Mouse (Mus musculus) lung, postnatal 4 days (tissue): Measurements from ENCODE around the gene Edaradd.

Experiments used
- DNase-seq, 2 experiments: peaks; one replicate each; pipeline ENCODE4 v3.0.0; 2021

Gene Edaradd

DNA sequence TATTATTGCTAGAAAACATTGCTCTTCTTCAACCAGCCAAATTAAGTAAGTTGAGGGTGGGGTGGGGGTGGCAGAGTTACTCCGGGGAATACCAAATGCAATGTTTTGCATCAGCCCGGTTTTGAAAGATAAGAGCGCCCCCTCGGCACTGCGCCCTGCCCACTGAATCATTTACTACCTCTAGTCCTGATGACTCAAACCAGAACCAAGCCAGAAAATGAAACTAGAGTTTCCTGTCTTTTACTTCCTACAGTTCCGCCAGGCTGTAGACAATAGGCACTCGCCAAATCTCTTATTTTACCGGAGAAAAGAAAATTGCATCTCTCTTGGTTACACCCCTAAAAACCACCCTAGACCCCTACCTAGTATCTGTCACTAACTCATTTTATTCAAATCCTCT, 59.8 kb downstream of the Edaradd start:
- DNase-seq, result peak; percentile 71 to 74

DNA sequence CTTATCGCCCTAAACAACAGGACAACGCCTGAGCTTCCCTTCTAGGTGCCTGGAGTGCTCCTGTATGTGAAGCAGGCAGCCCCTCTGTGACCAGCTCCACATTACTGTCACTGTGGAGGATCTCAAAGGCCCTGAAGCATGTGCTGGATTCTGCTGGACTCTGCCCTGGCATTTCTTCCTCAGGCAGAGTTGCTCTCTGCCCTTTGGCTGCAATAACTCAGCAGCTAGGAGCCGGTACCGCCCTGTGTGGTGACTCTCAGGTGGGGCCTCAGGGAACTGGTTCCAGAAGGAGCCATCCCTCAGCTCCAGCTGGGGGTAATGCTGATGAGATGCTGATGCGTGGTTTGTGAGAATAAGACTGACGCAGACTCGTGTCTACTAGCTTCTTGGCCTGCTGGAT, 63.5 kb downstream of the Edaradd start:
- no peak for DNase-seq

DNA sequence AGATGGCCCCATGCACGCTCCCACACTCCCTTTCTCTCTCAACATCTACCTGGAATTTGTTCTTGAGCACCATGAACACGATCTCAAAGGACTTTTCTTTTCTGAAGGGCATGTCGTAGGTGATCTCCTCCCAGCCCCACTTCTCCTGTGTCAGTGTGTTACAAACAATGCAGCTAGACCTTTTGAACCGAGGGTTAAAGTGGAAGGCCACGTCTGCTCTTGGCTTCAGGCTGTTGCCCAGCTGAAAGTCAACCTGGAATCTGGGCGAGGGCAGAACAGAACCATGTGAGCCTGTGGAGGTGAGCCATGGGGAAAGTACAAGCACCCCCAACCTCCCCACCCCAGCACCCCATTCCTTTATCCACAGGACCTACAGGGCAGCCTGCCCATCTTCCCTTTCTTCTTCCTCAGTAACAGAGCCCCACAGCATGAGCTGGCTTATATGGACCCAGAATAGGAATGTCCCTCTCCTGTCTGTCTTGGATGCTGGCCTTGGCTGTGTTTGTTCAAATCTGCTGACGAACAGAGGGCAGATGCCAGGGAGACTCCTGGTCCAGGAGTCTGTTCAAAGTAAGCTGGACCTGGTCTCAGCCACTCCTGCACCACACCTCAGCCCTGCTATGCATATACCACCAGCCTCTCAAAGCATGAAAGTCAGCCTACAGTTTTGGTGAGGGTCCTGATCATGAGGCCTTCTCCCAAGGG, 65.4 kb downstream of the Edaradd start:
- no peak for DNase-seq

DNA sequence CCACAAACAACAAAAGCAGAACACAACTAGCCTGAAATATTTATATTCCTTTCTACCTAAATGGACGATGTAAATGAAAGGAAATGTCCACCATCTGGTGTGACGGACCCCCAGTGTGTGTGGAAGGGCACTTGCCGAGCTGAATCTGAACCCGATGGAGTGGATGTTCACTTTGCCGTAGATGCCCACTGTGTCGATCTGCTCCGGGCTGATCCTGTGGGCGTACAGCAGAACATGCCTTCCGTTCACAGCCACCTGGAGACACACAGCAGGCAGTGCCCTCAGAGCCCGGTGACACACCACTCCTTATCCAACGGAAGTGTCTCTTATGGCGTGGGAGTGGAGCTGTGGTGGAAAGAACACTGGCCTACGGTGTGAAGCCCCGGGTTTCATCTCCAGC, 67.1 kb downstream of the Edaradd start:
- DNase-seq, result no peak

DNA sequence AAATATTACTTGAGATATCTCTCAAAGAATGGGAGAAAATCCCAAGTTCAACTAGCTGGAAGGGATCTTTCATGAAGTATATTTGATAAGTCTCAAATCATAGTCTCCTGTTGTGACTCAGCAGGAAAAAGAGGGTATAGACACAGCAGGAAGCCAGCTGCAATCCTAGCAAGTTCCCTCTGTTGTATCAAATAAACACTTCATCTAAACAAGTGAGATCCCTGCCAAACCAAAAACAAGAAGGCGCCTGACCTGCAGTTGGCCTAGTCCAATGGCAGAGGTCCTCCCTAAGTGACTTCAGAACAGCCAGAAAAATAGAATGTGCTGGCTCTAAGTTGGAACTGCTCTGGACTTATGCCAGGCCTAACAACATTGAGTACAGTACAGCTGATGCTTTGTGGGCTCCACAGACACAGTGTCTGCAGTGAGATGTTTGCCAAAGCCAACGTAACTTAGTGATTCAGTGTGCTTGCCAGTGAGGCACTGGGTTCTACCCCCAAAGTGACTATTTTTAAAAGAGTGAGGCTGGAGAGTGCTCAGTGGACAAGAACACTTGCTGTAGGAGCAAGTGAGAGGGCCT, 78.1 kb downstream of the Edaradd start:
- DNase-seq, result peak; percentile 52 to 61

DNA sequence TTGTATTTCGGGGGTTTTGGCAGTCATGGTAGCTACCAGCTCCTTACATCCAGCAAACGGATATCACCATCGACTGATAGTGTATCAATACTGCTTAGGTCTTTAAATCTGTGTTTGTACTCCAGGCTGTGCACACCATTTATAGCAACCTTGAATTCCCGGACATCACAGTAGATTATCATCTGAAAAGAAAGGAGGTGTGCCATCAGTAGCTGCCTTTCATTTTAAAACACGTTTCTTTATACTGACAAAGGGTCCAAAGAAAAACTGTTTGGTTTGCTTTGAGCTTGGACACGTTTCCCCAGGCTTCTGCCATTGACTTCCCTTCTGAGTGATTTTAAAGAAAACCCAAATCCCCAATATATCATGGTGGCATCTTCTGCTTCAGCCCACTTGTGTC, 79.4 kb downstream of the Edaradd start:
- no peak for DNase-seq

DNA sequence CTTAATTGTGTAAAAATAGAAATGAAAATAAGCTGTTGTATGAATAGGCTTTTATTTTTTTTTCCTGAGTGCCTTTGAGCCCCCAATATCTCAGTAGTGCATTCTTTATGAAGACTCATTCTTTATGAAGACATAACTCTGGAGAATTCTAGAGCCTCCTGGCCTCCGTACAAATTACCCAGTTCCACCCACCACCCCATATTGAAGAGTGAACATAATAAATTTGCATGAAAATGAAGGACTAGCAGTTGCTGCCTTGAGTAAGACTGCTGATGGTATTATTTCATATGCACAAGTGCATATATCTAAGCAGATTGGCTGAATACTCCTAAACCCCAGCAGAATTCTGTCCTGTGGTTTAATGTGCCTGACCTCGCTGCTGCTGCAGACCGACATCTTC, 80.7 kb downstream of the Edaradd start:
- no peak for DNase-seq

DNA sequence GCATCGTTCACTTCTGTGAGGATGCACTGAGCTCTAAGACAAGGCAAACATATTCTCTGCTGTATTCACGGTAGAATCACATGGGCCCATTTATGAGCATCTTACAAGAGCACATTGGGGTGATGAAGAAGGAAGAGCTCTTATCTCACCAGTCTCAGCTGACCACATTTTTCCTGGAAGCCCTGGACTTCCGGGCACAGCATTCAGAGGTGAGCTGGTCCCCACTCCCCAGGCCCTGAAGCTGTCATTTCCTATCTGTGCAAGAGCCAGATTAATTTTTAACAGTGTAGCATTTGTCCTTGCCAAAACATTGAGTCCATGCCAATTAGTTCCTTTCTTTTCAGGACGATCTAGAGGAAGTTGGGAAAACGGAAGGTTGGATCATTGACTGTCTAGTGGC, 86.4 kb downstream of the Edaradd start:
- DNase-seq, result peak in 1 of 2 experiments; percentile 41

DNA sequence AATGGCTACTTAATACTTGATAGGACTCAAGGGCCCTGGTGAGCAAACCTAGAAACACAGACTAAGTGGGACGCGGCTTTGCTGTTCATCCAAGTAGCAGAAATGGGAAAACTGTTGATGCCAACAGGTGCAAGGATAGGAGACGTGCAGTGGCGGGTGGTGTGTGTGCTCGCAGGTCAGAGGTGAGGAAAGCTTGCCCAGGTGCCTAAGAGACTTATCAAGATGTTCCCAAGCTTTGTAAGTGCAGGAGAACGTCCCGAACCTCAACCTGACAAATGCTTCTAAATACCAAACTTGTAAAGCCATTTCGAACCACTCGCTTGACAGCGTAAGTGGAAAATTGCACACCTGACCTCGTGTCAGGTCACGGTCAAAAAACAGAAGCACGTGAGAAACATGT, 91.7 kb downstream of the Edaradd start:
- no peak for DNase-seq
